Mouse (Mus musculus) right cerebral cortex, postnatal 4 days (tissue): ENCODE results near the gene Gm8257.
"Not testable (repeated sequence)": the region's sequence is repeated elsewhere in the genome, so short reads cannot be mapped to it uniquely, and the experiment has no call there.

Source experiments
- DNase-seq: peaks from one replicate; pipeline ENCODE4 v3.0.0-alpha.2; 2022

The Gm8257 gene

GRCm38 (mm10) chr14:44706356-44706755, at the start of gene Gm8257:
TSS of gene Gm8257 (minus strand) at chr14:44706456.
- DNase-seq, result not testable (repeated sequence)

DNA sequence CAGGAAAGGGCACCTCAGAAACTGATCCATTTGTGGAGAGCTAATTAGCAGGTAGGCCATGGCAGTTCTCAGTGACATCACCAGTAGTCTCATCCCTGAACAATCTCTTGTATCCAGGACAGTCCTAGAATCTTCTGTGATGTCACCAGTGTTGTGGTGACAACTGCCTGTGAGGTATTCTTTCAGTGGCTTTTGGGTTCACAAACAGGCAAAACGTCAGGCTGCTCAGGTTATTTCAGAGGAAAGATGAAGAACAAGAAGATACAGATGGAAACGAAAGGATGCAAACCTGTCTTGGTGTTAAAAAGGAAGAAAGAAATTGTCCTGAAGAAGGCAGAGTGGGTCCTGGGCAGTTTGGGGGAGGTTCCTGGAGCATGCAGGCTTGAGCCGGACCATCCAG, 44.0 kb upstream of the Gm8257 start, which contains the start of gene Gm8267:
Gene Gm8267, minus strand, starts transcription at position 101 of the 400 bp plus-strand sequence.
- DNase-seq, result no peak

DNA sequence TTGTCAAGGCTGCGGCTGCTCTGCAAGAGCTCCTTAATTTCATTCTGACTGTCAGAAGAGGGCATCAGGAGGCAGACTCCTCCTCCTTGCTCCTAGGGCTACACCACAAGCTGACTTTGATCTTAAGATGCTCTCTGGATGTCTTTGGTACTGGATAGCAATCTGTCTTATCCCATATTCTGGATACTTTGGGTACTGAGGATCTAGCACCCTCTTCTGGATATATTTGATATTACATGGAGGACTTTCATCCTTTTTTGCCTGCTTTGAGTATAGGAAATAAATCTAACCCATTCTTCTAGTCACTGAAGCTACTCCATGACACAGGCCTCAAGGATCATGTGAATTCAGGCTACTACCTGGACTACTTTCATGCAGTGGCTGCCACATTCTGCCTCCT, 36.5 kb upstream of the Gm8257 start:
- not testable (repeated sequence) for DNase-seq

- DNase-seq, result not testable (repeated sequence)
Observed at GRCm38 (mm10) chr14:44730711-44731110, 24.5 kb upstream of the Gm8257 start.

- DNase-seq, result not testable (repeated sequence)
Observed at GRCm38 (mm10) chr14:44627737-44628136, 78.5 kb downstream of the Gm8257 start, which contains the start of gene Gm5624. TSS of gene Gm5624 (minus strand) at chr14:44627938.
